Mouse (Mus musculus): ENCODE results near the gene Trpm8.

GRCm38 (mm10) chr1:88286887-88287696 lies 9.6 kb downstream of the Trpm8 start:
- TF ChIP-seq TAL1 (IDR thresholded peaks at IDR 0.05; ENCODE audit: low read length) (no peak), GATA1 (IDR thresholded peaks at IDR 0.05; ENCODE audit: low read length) (no peak)
